Mouse (Mus musculus): Measurements from ENCODE around the gene Sp6.
A peak's percentile ranks its signal among the peaks of the same experiment; 100 is the strongest.

DNA sequence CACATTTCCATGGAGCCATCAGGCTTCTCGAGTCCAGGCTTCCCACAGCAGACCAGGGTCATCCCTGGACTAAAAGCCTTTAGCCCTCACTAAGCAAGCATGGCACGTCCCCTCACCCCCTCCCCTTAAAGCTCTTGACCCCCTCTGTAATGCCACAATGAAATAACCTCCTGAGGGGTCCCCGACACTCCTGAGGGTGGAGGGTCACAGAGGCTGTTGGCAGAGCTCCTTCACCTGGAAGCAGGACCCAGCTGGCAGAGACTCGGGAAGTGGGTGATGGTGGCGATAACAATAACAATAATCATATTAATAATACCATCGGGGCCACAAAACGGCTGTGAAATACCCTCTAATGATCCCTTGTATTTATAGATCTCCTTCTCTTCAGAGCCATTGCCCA, 30.3 kb upstream of the Sp6 start, which contains the start of gene Sp2:
- TF ChIP-seq USF1 (IDR thresholded peaks at IDR 0.05; ENCODE audit: low read depth, low read length) = no peak
- no peak for TF ChIP-seq CTCF (conservative IDR thresholded peaks at IDR 0.05 in 1 of 2, IDR thresholded peaks at IDR 0.05 in 1 of 2; ENCODE audit: low read depth in 2 of 2, low read length in 2 of 2)
- no peak for TF ChIP-seq CHD1 (IDR thresholded peaks at IDR 0.05; ENCODE audit: low read depth, low read length)
- TF ChIP-seq ETS1 (conservative IDR thresholded peaks at IDR 0.05; ENCODE audit: low read depth, low read length) = no peak
- 0 out of 2 replicates have a peak, but pooled peaks have one; percentile 4 for TF ChIP-seq EP300 (IDR thresholded peaks at IDR 0.05; ENCODE audit: low read length)
